Mouse (Mus musculus): ENCODE measurements around the gene Zfp385a. TPM values are rescaled to one million over a fixed set of nuclear protein-coding genes. Genes with fewer than 3 reads are reported as not detected.

Gene Zfp385a
- polyA plus RNA-seq, 1 experiment from 2014 or later, result 9.1 TPM

- ATAC-seq (ENCODE audit: insufficient number of reproducible peaks, insufficient read depth, low FRiP score, low read depth), result no peak
- Histone ChIP-seq H3K9me3 (ENCODE audit: control insufficient read depth, low read length) (no peaks in the 10 kb centered on the region), H3K4me2 (ENCODE audit: low read length) (no peak overlapping the region), H3K36me3 (ENCODE audit: control insufficient read depth, insufficient read depth, low read length) (peaks cover 48% of the 10 kb centered on the region), H3K4me1 (ENCODE audit: control insufficient read depth in 2 of 2, insufficient read depth in 2 of 2, low read length in 2 of 2) (peaks cover 10 to 20% of the 10 kb centered on the region in 2 experiments), H3K9ac (ENCODE audit: low read length) (no peak overlapping the region), H3K27ac (replicated peaks in 1 of 2; ENCODE audit: control insufficient read depth in 1 of 2, insufficient read depth in 1 of 2, low read depth in 2 of 2, low read length in 2 of 2) (no peak overlapping the region), H3K27me3 (ENCODE audit: control insufficient read depth, insufficient read depth, low read length) (peaks cover 34% of the 10 kb centered on the region), H3K4me3 (ENCODE audit: control insufficient read depth in 1 of 2, insufficient read depth in 1 of 2, low read depth in 1 of 2, low read length in 2 of 2) (no peak overlapping the region)
- WGBS, result 65% methylated on average over 2 of the region's 3 CpGs
Observed at GRCm38 (mm10) chr15:103343008-103343407, 3.1 kb upstream of the Zfp385a start.

GRCm38 (mm10) chr15:103342415-103342814, 2.5 kb upstream of the Zfp385a start:
- H3K4me3 ChIP-seq (ENCODE audit: control insufficient read depth in 1 of 2, insufficient read depth in 1 of 2, low read depth in 1 of 2, low read length in 2 of 2), result no peak overlapping the region
- no peak overlapping the region for H3K4me2 ChIP-seq (ENCODE audit: low read length)
- peaks cover 39% of the 10 kb centered on the region for H3K27me3 ChIP-seq (ENCODE audit: control insufficient read depth, insufficient read depth, low read length)
- H3K27ac ChIP-seq (replicated peaks in 1 of 2; ENCODE audit: control insufficient read depth in 1 of 2, insufficient read depth in 1 of 2, low read depth in 2 of 2, low read length in 2 of 2), result no peak overlapping the region
- no peaks in the 10 kb centered on the region for H3K9me3 ChIP-seq (ENCODE audit: control insufficient read depth, low read length)
- peaks cover 10 to 20% of the 10 kb centered on the region in 2 experiments for H3K4me1 ChIP-seq (ENCODE audit: control insufficient read depth in 2 of 2, insufficient read depth in 2 of 2, low read length in 2 of 2)
- WGBS, result 23% methylated on average over 4 of the region's 4 CpGs
- peaks cover 42% of the 10 kb centered on the region for H3K36me3 ChIP-seq (ENCODE audit: control insufficient read depth, insufficient read depth, low read length)
- ATAC-seq (ENCODE audit: insufficient number of reproducible peaks, insufficient read depth, low FRiP score, low read depth), result no peak
- H3K9ac ChIP-seq (ENCODE audit: low read length), result no peak overlapping the region

GRCm38 (mm10) chr15:103341547-103341946, 1.7 kb upstream of the Zfp385a start:
- no peak for ATAC-seq (ENCODE audit: insufficient number of reproducible peaks, insufficient read depth, low FRiP score, low read depth)
- H3K4me2 ChIP-seq (ENCODE audit: low read length), result no peak overlapping the region
- H3K27me3 ChIP-seq (ENCODE audit: control insufficient read depth, insufficient read depth, low read length), result peaks cover 43% of the 10 kb centered on the region
- H3K9me3 ChIP-seq (ENCODE audit: control insufficient read depth, low read length), result no peaks in the 10 kb centered on the region
- no peak overlapping the region for H3K4me3 ChIP-seq (ENCODE audit: control insufficient read depth in 1 of 2, insufficient read depth in 1 of 2, low read depth in 1 of 2, low read length in 2 of 2)
- H3K27ac ChIP-seq (replicated peaks in 1 of 2; ENCODE audit: control insufficient read depth in 1 of 2, insufficient read depth in 1 of 2, low read depth in 2 of 2, low read length in 2 of 2), result no peak overlapping the region
- peaks cover 10 to 20% of the 10 kb centered on the region in 2 experiments for H3K4me1 ChIP-seq (ENCODE audit: control insufficient read depth in 2 of 2, insufficient read depth in 2 of 2, low read length in 2 of 2)
- WGBS, result 55% methylated on average over 8 of the region's 8 CpGs
- H3K36me3 ChIP-seq (ENCODE audit: control insufficient read depth, insufficient read depth, low read length), result peaks cover 33% of the 10 kb centered on the region
- H3K9ac ChIP-seq (ENCODE audit: low read length), result no peak overlapping the region

- no peaks in the 10 kb centered on the region for H3K9me3 ChIP-seq (ENCODE audit: control insufficient read depth, low read length)
- H3K9ac ChIP-seq (ENCODE audit: low read length), result no peak overlapping the region
- H3K36me3 ChIP-seq (ENCODE audit: control insufficient read depth, insufficient read depth, low read length), result peaks cover 26% of the 10 kb centered on the region
- H3K27ac ChIP-seq (replicated peaks in 1 of 2; ENCODE audit: control insufficient read depth in 1 of 2, insufficient read depth in 1 of 2, low read depth in 2 of 2, low read length in 2 of 2), result no peak overlapping the region
- ATAC-seq (ENCODE audit: insufficient number of reproducible peaks, insufficient read depth, low FRiP score, low read depth), result no peak
- WGBS, result 19% methylated on average over 4 of the region's 4 CpGs
- H3K4me2 ChIP-seq (ENCODE audit: low read length), result peak overlapping the region; percentile 86
- H3K4me1 ChIP-seq (ENCODE audit: control insufficient read depth in 2 of 2, insufficient read depth in 2 of 2, low read length in 2 of 2), result peaks cover 10 to 20% of the 10 kb centered on the region in 2 experiments
- H3K27me3 ChIP-seq (ENCODE audit: control insufficient read depth, insufficient read depth, low read length), result peaks cover 43% of the 10 kb centered on the region
- no peak overlapping the region for H3K4me3 ChIP-seq (ENCODE audit: control insufficient read depth in 1 of 2, insufficient read depth in 1 of 2, low read depth in 1 of 2, low read length in 2 of 2)
Observed at GRCm38 (mm10) chr15:103340786-103341185, 893 bp upstream of the Zfp385a start.

GRCm38 (mm10) chr15:103339166-103339960, 530 bp downstream of the Zfp385a start:
- Histone ChIP-seq H3K27me3 (ENCODE audit: control insufficient read depth, insufficient read depth, low read length) (peaks cover 43% of the 10 kb centered on the region), H3K27ac (replicated peaks in 1 of 2; ENCODE audit: control insufficient read depth in 1 of 2, insufficient read depth in 1 of 2, low read depth in 2 of 2, low read length in 2 of 2) (no peak overlapping the region), H3K9ac (ENCODE audit: low read length) (peak overlapping the region; percentile 71), H3K4me2 (ENCODE audit: low read length) (peak overlapping the region; percentile 86), H3K9me3 (ENCODE audit: control insufficient read depth, low read length) (no peaks in the 10 kb centered on the region), H3K36me3 (ENCODE audit: control insufficient read depth, insufficient read depth, low read length) (peaks cover 11% of the 10 kb centered on the region), H3K4me3 (ENCODE audit: control insufficient read depth in 1 of 2, insufficient read depth in 1 of 2, low read depth in 1 of 2, low read length in 2 of 2) (peak overlapping the region; percentile 63 to 64), H3K4me1 (ENCODE audit: control insufficient read depth in 2 of 2, insufficient read depth in 2 of 2, low read length in 2 of 2) (peaks cover 10 to 20% of the 10 kb centered on the region in 2 experiments)
- WGBS, result 7% methylated on average over 27 of the region's 31 CpGs
- ATAC-seq (ENCODE audit: insufficient number of reproducible peaks, insufficient read depth, low FRiP score, low read depth), result 0 out of 2 replicates have a peak, but pooled peaks have one; percentile 23

- peaks cover 12 to 25% of the 10 kb centered on the region in 2 experiments for H3K4me1 ChIP-seq (ENCODE audit: control insufficient read depth in 2 of 2, insufficient read depth in 2 of 2, low read length in 2 of 2)
Observed at GRCm38 (mm10) chr15:103338829-103339165, 1.1 kb downstream of the Zfp385a start.

GRCm38 (mm10) chr15:103336996-103337667, 2.8 kb downstream of the Zfp385a start:
- Histone ChIP-seq H3K4me2 (ENCODE audit: low read length) (no peak overlapping the region), H3K9me3 (ENCODE audit: control insufficient read depth, low read length) (no peaks in the 10 kb centered on the region), H3K36me3 (ENCODE audit: control insufficient read depth, insufficient read depth, low read length) (no peaks in the 10 kb centered on the region), H3K4me1 (ENCODE audit: control insufficient read depth in 2 of 2, insufficient read depth in 2 of 2, low read length in 2 of 2) (peaks cover 12 to 27% of the 10 kb centered on the region in 2 experiments), H3K9ac (ENCODE audit: low read length) (no peak overlapping the region), H3K27ac (replicated peaks in 1 of 2; ENCODE audit: control insufficient read depth in 1 of 2, insufficient read depth in 1 of 2, low read depth in 2 of 2, low read length in 2 of 2) (no peak overlapping the region), H3K4me3 (ENCODE audit: control insufficient read depth in 1 of 2, insufficient read depth in 1 of 2, low read depth in 1 of 2, low read length in 2 of 2) (no peak overlapping the region), H3K27me3 (ENCODE audit: control insufficient read depth, insufficient read depth, low read length) (peaks cover 43% of the 10 kb centered on the region)
- no peak for ATAC-seq (ENCODE audit: insufficient number of reproducible peaks, insufficient read depth, low FRiP score, low read depth)
- WGBS, result 31% methylated on average over 11 of the region's 11 CpGs

More at GRCm38 (mm10) chr15:103338829-103339165, 1.1 kb downstream of the Zfp385a start:
- Histone ChIP-seq H3K27ac (replicated peaks in 1 of 2; ENCODE audit: control insufficient read depth in 1 of 2, insufficient read depth in 1 of 2, low read depth in 2 of 2, low read length in 2 of 2) (no peak overlapping the region), H3K36me3 (ENCODE audit: control insufficient read depth, insufficient read depth, low read length) (peaks cover 6% of the 10 kb centered on the region), H3K9ac (ENCODE audit: low read length) (no peak overlapping the region), H3K4me3 (ENCODE audit: control insufficient read depth in 1 of 2, insufficient read depth in 1 of 2, low read depth in 1 of 2, low read length in 2 of 2) (peak overlapping the region in 1 of 2 experiments; percentile 64; a peak in 1 of 4 replicates), H3K4me2 (ENCODE audit: low read length) (peak overlapping the region; percentile 86), H3K27me3 (ENCODE audit: control insufficient read depth, insufficient read depth, low read length) (peaks cover 43% of the 10 kb centered on the region), H3K9me3 (ENCODE audit: control insufficient read depth, low read length) (no peaks in the 10 kb centered on the region)
- 57% methylated on average over 4 of the region's 4 CpGs for WGBS
- ATAC-seq (ENCODE audit: insufficient number of reproducible peaks, insufficient read depth, low FRiP score, low read depth), result no peak

All from heart, embryonic 14.5 days (tissue).